Mouse (Mus musculus): ENCODE measurements around the gene Arid2. TPM values are rescaled to one million over a fixed set of nuclear protein-coding genes. Genes with fewer than 3 reads are reported as not detected.

Gene Arid2
- 12.8 and 19.6 TPM in 2 replicates for polyA plus RNA-seq (2012; ENCODE audit: low replicate concordance)

DNA sequence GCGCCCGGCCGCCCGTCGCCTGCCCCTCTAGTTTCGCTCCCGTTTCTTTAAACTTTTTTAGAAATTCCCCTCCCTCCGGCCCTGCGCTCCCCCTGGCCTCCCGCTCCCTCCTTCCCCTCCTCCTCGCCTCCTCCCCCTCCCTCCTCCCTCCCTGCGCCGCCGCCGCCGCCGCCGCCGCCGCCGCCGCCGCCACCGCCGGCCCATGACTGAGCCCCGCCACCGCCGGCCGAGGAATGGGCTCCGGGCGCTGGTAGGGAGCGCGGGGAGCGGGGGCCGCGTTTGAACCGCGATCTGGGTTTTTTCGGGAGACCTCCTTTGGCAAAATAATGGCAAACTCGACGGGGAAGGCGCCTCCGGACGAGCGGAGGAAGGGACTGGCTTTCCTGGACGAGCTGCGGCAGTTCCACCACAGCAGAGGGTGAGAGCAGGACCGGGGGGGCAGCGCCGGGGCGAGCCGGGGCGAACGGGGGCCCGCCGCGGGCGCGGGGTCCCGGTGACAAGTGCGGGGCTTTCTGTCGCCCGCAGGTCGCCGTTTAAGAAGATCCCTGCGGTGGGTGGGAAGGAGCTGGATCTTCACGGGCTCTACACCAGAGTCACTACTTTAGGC, at the start of gene Arid2:
Gene Arid2 (plus strand): TSS at position 150 of the 607 bp plus-strand sequence.

Other genes with a start within 250 kb of the Arid2 start
- 7.7 and 29.9 TPM in 2 replicates for gene Scaf11, start 173.3 kb downstream of the Arid2 start, polyA plus RNA-seq (2012; ENCODE audit: low replicate concordance)

Measured in leukemia stem cell, adult 10-12 weeks (primary cell).